Mouse (Mus musculus) heart, embryonic 11.5 days (tissue): ENCODE data around the gene Arl6ip1. TPM values are rescaled to one million over a fixed set of nuclear protein-coding genes. Genes with fewer than 3 reads are reported as not detected.
"Not testable (repeated sequence)": the region's sequence is repeated elsewhere in the genome, so short reads cannot be mapped to it uniquely, and the experiment has no call there.

ENCODE experiments used
- ATAC-seq: fragments of 200-750 bp; cut with Nextera tagmentation; replicated peaks from 2 replicates; pipeline ENCODE4 v1.8.0; 2017; ENCODE audit warnings: moderate library complexity; ENCODE audit not compliant: insufficient number of reproducible peaks, low FRiP score, low TSS enrichment
- H3K27ac ChIP-seq: fragments of 300-500 bp; sonication (generic); 2 replicates; pipeline ENCODE4 v1.5.1; 2014; ENCODE audit warnings: mild to moderate bottlenecking, low read depth, low read length
- H3K27me3 ChIP-seq: fragments of 300-500 bp; sonication (generic); 2 replicates; pipeline ENCODE4 v1.6.1; 2014; ENCODE audit warnings: mild to moderate bottlenecking, low read length, mixed read lengths; ENCODE audit not compliant: control insufficient read depth, insufficient read depth
- H3K36me3 ChIP-seq: fragments of 300-500 bp; sonication (generic); 2 replicates; pipeline ENCODE4 v1.6.1; 2014; ENCODE audit warnings: mild to moderate bottlenecking, low read length, moderate library complexity, mixed read lengths; ENCODE audit not compliant: control insufficient read depth, insufficient read depth
- H3K4me1 ChIP-seq: fragments of 300-500 bp; sonication (generic); 2 replicates; pipeline ENCODE4 v1.6.1; 2014; ENCODE audit warnings: low read length; ENCODE audit not compliant: control insufficient read depth, insufficient read depth
- H3K4me2 ChIP-seq: fragments of 300-500 bp; sonication (generic); 2 replicates; pipeline ENCODE4 v1.6.1; 2014; ENCODE audit warnings: mild to moderate bottlenecking, moderate library complexity
- H3K4me3 ChIP-seq: fragments of 300-500 bp; sonication (generic); 2 replicates; pipeline ENCODE4 v1.5.1; 2014; ENCODE audit warnings: low read depth, low read length
- H3K9ac ChIP-seq: fragments of 300-500 bp; sonication (generic); 2 replicates; pipeline ENCODE4 v1.6.1; 2014; ENCODE audit warnings: mild to moderate bottlenecking, low read depth, low read length, moderate library complexity
- H3K9me3 ChIP-seq: fragments of 300-500 bp; sonication (generic); replicated peaks from 2 replicates; pipeline ENCODE4 v1.6.1; 2016; ENCODE audit warnings: low read length; ENCODE audit not compliant: control insufficient read depth
- WGBS: fragments of 180-500 bp; shearing (Covaris S2); extraction: QIAGEN DNeasy Blood & Tissue Kit; methylation state at CpG from one replicate; pipeline ENCODE4 v1.1.7; 2014; ENCODE audit not compliant: insufficient replicate concordance; 5-methylcytosine and 5-hydroxymethylcytosine counted together
- polyA plus RNA-seq: library from polyadenylated mRNA; unstranded; fragments of >200 nt; fragmentation: Nextera tagmentation; extraction: Ambion mirVana; gene quantifications from 2 replicates; pipeline ENCODE4 v1.2.1, GENCODE M21; 2014

Arl6ip1 gene
- polyA plus RNA-seq = 259 and 310 TPM in 2 replicates

DNA sequence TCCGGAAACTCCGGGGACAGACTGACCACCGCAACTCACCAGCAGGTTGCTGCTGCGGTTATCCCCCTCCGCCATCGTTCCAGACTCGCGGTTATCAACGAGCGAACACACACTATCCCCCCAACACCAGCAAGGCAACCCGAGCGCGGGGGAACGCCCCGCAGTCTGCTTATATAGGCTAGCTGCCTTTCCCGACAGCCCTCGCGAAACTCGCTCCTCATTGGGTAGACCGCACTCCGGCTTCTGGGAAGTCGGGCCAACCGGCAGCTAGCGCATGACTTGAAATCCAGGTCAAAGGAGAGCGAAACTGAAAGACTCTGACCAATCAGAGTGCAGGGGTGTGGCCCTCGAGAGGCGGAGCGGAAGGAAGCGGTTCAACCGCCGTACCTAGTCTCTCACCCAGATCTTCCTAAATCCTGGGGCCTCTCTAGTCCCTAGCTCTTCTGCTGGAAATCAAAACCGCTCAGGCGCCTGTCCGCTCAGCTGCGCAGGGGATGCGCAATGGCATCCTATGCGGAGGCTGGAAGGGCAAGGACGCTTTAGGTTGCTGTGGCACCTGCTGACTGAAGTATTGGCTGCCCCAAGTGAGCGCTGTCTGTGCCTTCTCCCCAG, at the start of gene Arl6ip1:
TSS of gene Arl6ip1 (minus strand) at position 233 of the 612 bp plus-strand sequence.
- ATAC-seq = peak; percentile 99
- WGBS = under 1% methylated on average over 39 of the region's 39 CpGs
- peaks cover 4% of the 10 kb centered on the region; the same call in 1 of the 2 replicates for H3K36me3 ChIP-seq

DNA sequence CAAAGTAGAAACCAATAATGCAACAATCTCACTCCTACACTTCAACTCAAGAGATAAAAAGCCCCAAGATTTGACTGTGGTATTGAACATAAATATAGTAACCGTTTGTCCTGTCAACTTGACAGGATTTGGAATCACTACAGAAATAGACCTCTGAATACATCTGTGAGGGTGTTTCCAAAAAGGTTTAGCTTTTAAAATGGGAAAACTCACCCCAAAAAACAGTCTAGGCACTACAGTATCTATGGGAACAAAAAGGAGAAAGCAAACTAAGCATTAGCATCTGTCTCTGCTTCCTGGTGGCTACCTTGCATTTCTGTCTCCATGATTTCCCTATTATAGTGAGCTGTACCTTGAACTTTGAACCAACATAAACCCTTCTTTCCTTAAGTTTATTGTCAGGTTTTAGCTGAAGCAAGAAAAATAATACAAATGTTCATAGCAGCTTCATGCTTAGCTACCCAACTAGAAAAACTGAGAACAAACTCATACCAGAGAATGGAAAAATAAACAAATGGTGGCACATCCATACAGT, 46.4 kb upstream of the Arl6ip1 start:
- Histone ChIP-seq H3K4me3 (no peak overlapping the region), H3K9me3 (no peaks in the 10 kb centered on the region), H3K27me3 (no peaks in the 10 kb centered on the region), H3K27ac (no peak overlapping the region), H3K36me3 (peaks cover 18% of the 10 kb centered on the region), H3K4me2 (no peak overlapping the region), H3K4me1 (peaks cover 3% of the 10 kb centered on the region), H3K9ac (no peak overlapping the region)
- no peak for ATAC-seq
- WGBS = 71% methylated on average over 1 of the region's 1 CpGs

More for the DNA sequence above, at the start of gene Arl6ip1:
- peak within 1 kb of the TSS; percentile 78 for H3K4me2 ChIP-seq
- H3K9me3 ChIP-seq = no peaks in the 10 kb centered on the region
- peak within 1 kb of the TSS; percentile 91 for H3K27ac ChIP-seq
- H3K4me1 ChIP-seq = peaks cover 18% of the 10 kb centered on the region
- H3K9ac ChIP-seq = peak within 1 kb of the TSS; percentile 93
- H3K27me3 ChIP-seq = no peaks in the 10 kb centered on the region
- H3K4me3 ChIP-seq = peak within 1 kb of the TSS; percentile 71

DNA sequence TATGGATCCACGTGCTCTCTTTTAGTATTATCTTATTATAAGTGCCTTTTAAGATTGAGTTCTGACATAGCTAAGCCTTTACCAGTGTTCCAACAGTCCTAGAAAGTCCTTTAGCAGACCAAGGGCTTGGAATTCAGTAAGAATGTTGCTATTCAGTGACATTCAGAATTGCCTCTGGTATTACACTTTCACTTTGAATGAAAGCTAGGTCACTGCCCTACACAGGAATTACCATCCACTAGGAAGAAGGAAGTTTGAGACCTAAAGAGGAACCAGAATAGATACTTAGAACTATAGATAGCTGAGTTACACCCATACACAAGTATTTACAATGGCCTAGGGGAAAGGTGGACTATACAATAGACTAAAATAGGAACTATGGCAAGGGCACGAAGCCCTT, 40.7 kb upstream of the Arl6ip1 start:
- ATAC-seq, H3K4me3 ChIP-seq, H3K9me3 ChIP-seq, H3K27ac ChIP-seq, H3K4me2 ChIP-seq, H3K27me3 ChIP-seq, H3K4me1 ChIP-seq, H3K9ac ChIP-seq: not testable (repeated sequence)
- peaks cover 19% of the 10 kb centered on the region for H3K36me3 ChIP-seq
- WGBS = 83% methylated on average over 2 of the region's 2 CpGs

DNA sequence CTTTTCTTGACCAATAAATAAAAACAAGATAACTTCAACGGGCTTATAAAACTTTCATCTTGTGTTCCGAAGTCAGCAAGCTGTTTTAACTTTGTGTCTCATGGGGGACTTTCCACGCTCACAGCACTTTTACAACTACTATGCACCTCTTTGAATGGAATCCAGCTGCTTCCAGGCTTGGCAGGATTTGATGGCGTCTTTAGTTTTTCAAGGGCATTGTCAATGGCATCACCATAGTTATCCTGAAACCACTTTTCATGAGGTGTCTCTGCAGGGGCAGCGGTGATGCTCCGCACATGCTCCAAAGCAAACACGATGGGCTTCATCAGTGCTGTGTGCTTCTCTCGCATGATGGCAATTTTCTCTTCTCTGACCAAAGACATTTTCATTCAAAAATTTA, 33.5 kb upstream of the Arl6ip1 start:
- no peak for ATAC-seq
- H3K27me3 ChIP-seq = no peaks in the 10 kb centered on the region
- no peaks in the 10 kb centered on the region for H3K9me3 ChIP-seq
- no peaks in the 10 kb centered on the region for H3K4me1 ChIP-seq
- no peak overlapping the region for H3K4me2 ChIP-seq
- WGBS = 93% methylated on average over 8 of the region's 8 CpGs
- H3K4me3 ChIP-seq = no peak overlapping the region
- H3K27ac ChIP-seq = no peak overlapping the region
- no peak overlapping the region for H3K9ac ChIP-seq
- peaks cover 28% of the 10 kb centered on the region for H3K36me3 ChIP-seq

DNA sequence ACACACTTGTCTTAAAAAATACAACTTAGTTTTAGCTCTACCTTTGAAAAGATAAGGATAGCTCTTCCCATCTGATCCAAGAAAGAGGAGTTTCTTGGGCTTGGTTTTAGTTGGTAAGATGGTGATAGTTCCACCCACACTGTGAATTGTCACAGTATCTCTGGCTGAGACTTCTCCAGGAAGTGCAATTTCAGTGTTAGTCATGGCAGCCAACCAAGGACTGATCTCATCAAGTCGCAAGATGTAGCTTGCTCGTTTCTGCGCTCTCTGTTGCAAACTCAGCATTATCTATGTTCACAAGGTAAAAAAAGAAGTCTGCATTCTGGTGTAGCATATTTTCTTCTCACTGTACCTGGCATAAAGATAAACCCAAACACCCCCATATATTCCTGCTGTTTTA, 30.7 kb upstream of the Arl6ip1 start:
- 87% methylated on average over 3 of the region's 3 CpGs for WGBS
- H3K36me3 ChIP-seq = peaks cover 18% of the 10 kb centered on the region
- H3K9me3 ChIP-seq = no peaks in the 10 kb centered on the region

DNA sequence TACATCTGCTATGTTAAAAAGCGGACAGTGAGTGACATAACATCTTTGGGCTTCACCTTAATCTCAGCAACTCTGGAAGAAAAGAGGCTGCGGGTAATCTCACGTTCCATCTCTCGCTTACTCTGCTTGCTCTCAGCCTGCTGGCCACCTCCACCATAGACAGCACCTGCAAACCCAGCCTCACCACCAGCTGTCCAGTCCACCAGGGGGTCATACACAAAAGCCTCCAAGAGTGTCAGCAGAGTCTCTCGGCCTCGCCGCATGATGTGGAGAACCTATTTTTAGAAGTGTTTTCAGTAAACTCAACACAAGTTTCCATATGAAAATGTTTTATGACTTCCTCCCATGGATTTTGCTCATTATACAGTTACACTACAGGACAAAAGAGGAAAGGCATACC, 27.0 kb upstream of the Arl6ip1 start:
- Histone ChIP-seq H3K27me3 (no peaks in the 10 kb centered on the region), H3K4me1 (no peaks in the 10 kb centered on the region), H3K27ac (no peak overlapping the region), H3K9ac (no peak overlapping the region), H3K4me3 (no peak overlapping the region), H3K36me3 (peaks cover 24% of the 10 kb centered on the region), H3K9me3 (no peaks in the 10 kb centered on the region), H3K4me2 (no peak overlapping the region)
- ATAC-seq = no peak
- 85% methylated on average over 7 of the region's 7 CpGs for WGBS

More for the DNA sequence above, 30.7 kb upstream of the Arl6ip1 start:
- Histone ChIP-seq H3K4me3 (no peak overlapping the region), H3K27ac (no peak overlapping the region), H3K27me3 (no peaks in the 10 kb centered on the region), H3K4me1 (no peaks in the 10 kb centered on the region), H3K9ac (no peak overlapping the region), H3K4me2 (no peak overlapping the region)
- ATAC-seq = no peak

DNA sequence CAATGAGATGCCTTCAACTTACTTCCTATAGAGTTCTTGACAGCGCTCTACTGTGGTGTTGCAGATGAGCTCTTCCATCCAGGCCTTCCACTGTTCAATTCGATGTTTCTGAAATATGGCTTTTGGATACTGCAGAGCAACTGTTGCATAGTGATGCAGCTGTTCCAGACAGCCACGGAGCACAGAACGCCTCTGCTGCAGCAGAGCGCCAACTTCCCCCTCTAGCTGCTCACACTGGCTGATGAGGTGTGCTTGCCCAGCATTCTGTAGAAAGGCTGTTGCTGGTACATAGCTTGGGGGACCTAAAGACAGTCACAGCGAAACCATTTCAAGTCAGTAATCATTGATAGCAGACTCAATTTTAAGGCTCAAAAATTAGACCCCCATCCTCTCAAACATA, 24.7 kb upstream of the Arl6ip1 start:
- peaks cover 16% of the 10 kb centered on the region for H3K36me3 ChIP-seq
- no peak for ATAC-seq

DNA sequence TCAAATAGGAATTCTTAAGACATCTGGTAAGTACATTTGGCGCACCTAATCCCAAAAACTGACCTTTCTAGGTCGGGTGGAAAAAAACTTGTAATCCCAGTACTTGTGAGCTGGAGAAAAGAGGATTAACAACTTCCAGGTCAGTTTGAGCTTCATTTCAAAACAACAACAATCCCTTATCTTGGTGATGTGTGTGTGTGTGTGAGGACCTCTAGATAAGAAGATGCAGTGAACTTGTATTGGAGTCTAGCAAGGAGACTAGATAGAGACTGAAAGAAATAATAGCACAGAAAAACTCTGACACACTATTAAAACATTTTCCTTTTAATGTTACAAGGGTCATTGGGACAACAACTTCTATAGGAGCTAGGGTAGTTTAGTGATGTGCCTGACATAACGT, 14.1 kb upstream of the Arl6ip1 start:
- Histone ChIP-seq H3K36me3 (peaks cover 18% of the 10 kb centered on the region), H3K4me1 (no peaks in the 10 kb centered on the region), H3K4me2 (no peak overlapping the region), H3K9ac (no peak overlapping the region), H3K9me3 (no peaks in the 10 kb centered on the region), H3K4me3 (no peak overlapping the region), H3K27me3 (no peaks in the 10 kb centered on the region), H3K27ac (no peak overlapping the region)
- no peak for ATAC-seq
- WGBS = 68% methylated on average over 3 of the region's 3 CpGs

More for the DNA sequence above, 24.7 kb upstream of the Arl6ip1 start:
- Histone ChIP-seq H3K9ac (no peak overlapping the region), H3K9me3 (no peaks in the 10 kb centered on the region), H3K4me1 (no peaks in the 10 kb centered on the region), H3K27ac (no peak overlapping the region), H3K4me2 (no peak overlapping the region), H3K27me3 (no peaks in the 10 kb centered on the region), H3K4me3 (no peak overlapping the region)
- 89% methylated on average over 6 of the region's 6 CpGs for WGBS

DNA sequence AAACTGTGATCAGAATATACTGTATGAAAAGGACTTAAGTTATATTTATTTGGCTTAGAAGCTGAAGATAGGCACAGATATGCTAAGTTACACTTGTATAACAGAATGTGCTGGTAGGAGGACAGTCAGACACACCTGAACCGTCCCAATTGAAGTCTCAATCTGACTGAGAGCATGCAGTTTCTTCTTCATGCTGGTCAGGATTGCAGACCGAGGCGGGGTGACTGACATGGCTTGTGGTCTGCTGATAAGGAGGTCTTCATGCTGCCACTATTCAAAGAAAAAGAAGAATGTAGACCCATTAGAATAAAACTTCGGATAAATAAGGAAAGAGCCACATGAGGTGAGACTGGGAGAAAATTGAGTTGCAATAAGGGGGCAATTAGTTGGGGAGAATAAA, 13.7 kb upstream of the Arl6ip1 start:
- Histone ChIP-seq H3K36me3 (peaks cover 13% of the 10 kb centered on the region), H3K27ac (no peak overlapping the region), H3K9me3 (no peaks in the 10 kb centered on the region), H3K4me1 (no peaks in the 10 kb centered on the region), H3K4me3 (no peak overlapping the region), H3K27me3 (no peaks in the 10 kb centered on the region), H3K4me2 (no peak overlapping the region), H3K9ac (no peak overlapping the region)
- 75% methylated on average over 4 of the region's 4 CpGs for WGBS
- ATAC-seq = no peak
